In the genomic region with DNA sequence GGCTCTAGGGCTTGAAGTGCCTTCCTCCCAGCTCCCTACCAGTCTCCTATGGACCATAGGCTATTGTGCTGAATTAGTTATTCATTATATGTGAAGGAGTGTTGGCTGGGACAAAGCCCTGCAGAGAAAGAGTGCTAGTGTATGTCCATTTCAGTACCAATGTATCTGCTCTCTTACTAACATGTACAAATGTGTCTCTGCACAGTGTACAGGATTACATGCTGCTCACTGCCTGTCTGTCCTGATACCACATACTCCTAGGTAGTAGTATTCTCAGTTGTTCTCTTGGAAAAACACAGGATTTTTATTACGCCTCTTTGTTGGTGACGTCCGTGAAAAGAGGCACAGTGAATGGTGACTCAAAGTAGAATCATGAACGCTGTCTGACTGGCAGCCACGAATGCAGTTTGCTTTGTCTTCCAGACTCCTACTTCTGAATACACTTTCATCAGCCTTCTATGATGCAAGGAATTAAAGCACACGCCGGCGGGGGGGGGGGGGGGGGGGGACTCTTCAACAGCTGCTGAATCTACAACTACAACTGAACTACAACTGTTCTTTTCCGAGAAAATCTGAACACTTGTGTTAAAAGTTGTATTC, we compare ENCODE assay signal across 15 mouse cellular contexts.
DNase-seq lines count a peak whose midpoint lies in the region; ATAC-seq and TF ChIP-seq lines count a peak whose summit lies in the region.
"Had no signal": no experiment of that assay in that cellular context is flagged by ENCODE, and none has a peak within 500 bp of the region (broad histone marks: within the 10 kb centered on the region; RNA-seq: fewer than 3 reads in every experiment).

No protein-coding gene starts in this region.

- no peak for TF ChIP-seq CTCF in brain, embryonic 14.5 days (IDR thresholded peaks at IDR 0.05; ENCODE audit: borderline replicate concordance, extremely low read depth, insufficient read depth, insufficient read length)

- WGBS in midbrain, embryonic 11.5 days, result 48% methylated on average over 9 of the region's 9 CpGs
- 18% methylated on average over 9 of the region's 9 CpGs for WGBS in midbrain, embryonic 14.5 days
- WGBS in forebrain, embryonic 16.5 days, result 11% methylated on average over 8 of the region's 9 CpGs

- H3ac ChIP-seq in myocyte (ENCODE audit: control insufficient read depth, insufficient read length), result no peak overlapping the region

- DNase-seq in midbrain, embryonic 11.5 days (ENCODE audit: low spot score, missing footprints), result no peak
- no peak for DNase-seq in midbrain, embryonic 14.5 days
- DNase-seq in brain, embryonic 14.5 days (ENCODE audit: low read depth), result peak; percentile 47
- no peak for DNase-seq in right cerebral cortex, adult 2 months (ENCODE audit: low spot score in 2 of 2)
- DNase-seq: gastrocnemius, postnatal 10 days; heart, postnatal 36 days; kidney, postnatal 14 days; liver; lung, adult 2 months; thymus, adult 2 months had no signal

- no peak overlapping the region for H3K4me3 ChIP-seq in midbrain, embryonic 11.5 days (ENCODE audit: low read depth, low read length)
- H3K4me3 ChIP-seq in midbrain, embryonic 14.5 days (replicated peaks; ENCODE audit: low read depth, low read length), result no peak overlapping the region
- H3K4me3 ChIP-seq in forebrain, embryonic 16.5 days (replicated peaks; ENCODE audit: low read length), result no peak overlapping the region
- H3K4me3 ChIP-seq in myocyte, result no peak overlapping the region
- H3K4me3 ChIP-seq: heart, embryonic 12.5 days had no signal

- no peak for TF ChIP-seq POLR2A in brain, embryonic 14.5 days (IDR thresholded peaks at IDR 0.05; ENCODE audit: borderline replicate concordance, extremely low read depth, insufficient read depth, insufficient read length, poor library complexity, severe bottlenecking)
- TF ChIP-seq POLR2A in myocyte (IDR thresholded peaks at IDR 0.05; ENCODE audit: insufficient read length, low read depth), result no peak

- no peaks in the 10 kb centered on the region for H3K27me3 ChIP-seq in midbrain, embryonic 11.5 days (ENCODE audit: control insufficient read depth, insufficient read depth, low read length)
- no peaks in the 10 kb centered on the region for H3K27me3 ChIP-seq in midbrain, embryonic 14.5 days (ENCODE audit: control insufficient read depth, insufficient read depth, low read length)
- no peaks in the 10 kb centered on the region for H3K27me3 ChIP-seq in forebrain, embryonic 16.5 days (replicated peaks; ENCODE audit: control insufficient read depth, insufficient read depth, low read length)
- H3K27me3 ChIP-seq in myocyte (ENCODE audit: control insufficient read depth, insufficient read depth, insufficient read length), result no peaks in the 10 kb centered on the region
- H3K27me3 ChIP-seq: heart, embryonic 12.5 days had no signal

- ATAC-seq in midbrain, embryonic 11.5 days (ENCODE audit: low FRiP score), result peak; percentile 52; the same call in 1 of the 2 replicates
- ATAC-seq in midbrain, embryonic 14.5 days (ENCODE audit: low FRiP score, low TSS enrichment), result no peak; the same call in 1 of the 2 replicates
- peak; percentile 9; the same call in 1 of the 2 replicates for ATAC-seq in forebrain, embryonic 16.5 days
- no peak for ATAC-seq in granulocyte monocyte progenitor cell, adult 5-6 weeks (replicated peaks; ENCODE audit: poor library complexity, severe bottlenecking)
- ATAC-seq: intestine, postnatal 0 days had no signal

- H3K9ac ChIP-seq in midbrain, embryonic 11.5 days (ENCODE audit: low read length), result no peak overlapping the region
- no peak overlapping the region for H3K9ac ChIP-seq in midbrain, embryonic 14.5 days (replicated peaks; ENCODE audit: low read length)
- no peak overlapping the region for H3K9ac ChIP-seq in forebrain, embryonic 16.5 days (replicated peaks; ENCODE audit: low read depth, low read length)
- H3K9ac ChIP-seq: heart, embryonic 12.5 days had no signal

- no peak overlapping the region for H3K4me2 ChIP-seq in midbrain, embryonic 11.5 days
- no peak overlapping the region for H3K4me2 ChIP-seq in midbrain, embryonic 14.5 days (ENCODE audit: low read length)
- no peak overlapping the region for H3K4me2 ChIP-seq in forebrain, embryonic 16.5 days (ENCODE audit: low read length)
- H3K4me2 ChIP-seq in myocyte (ENCODE audit: low read depth), result peak overlapping the region; percentile 58
- H3K4me2 ChIP-seq: heart, embryonic 12.5 days had no signal

- H3K27ac ChIP-seq in midbrain, embryonic 11.5 days (ENCODE audit: low read depth, low read length), result no peak overlapping the region
- H3K27ac ChIP-seq in midbrain, embryonic 14.5 days (replicated peaks; ENCODE audit: low read depth, low read length), result no peak overlapping the region
- no peak overlapping the region for H3K27ac ChIP-seq in forebrain, embryonic 16.5 days (ENCODE audit: low read length)

- no peaks in the 10 kb centered on the region for H3K9me3 ChIP-seq in midbrain, embryonic 11.5 days (ENCODE audit: control insufficient read depth, low read length)
- no peaks in the 10 kb centered on the region for H3K9me3 ChIP-seq in midbrain, embryonic 14.5 days (ENCODE audit: control insufficient read depth, low read length)
- H3K9me3 ChIP-seq in forebrain, embryonic 16.5 days (ENCODE audit: control insufficient read depth, low read length), result no peaks in the 10 kb centered on the region
- H3K9me3 ChIP-seq: heart, embryonic 12.5 days had no signal

- H3K79me2 ChIP-seq in myocyte (ENCODE audit: control insufficient read depth, insufficient read depth), result peaks cover 46% of the 10 kb centered on the region

- H3K36me3 ChIP-seq in midbrain, embryonic 11.5 days (ENCODE audit: control insufficient read depth, insufficient read depth, low read length), result no peaks in the 10 kb centered on the region
- H3K36me3 ChIP-seq in midbrain, embryonic 14.5 days (ENCODE audit: control insufficient read depth, insufficient read depth, low read length), result no peaks in the 10 kb centered on the region
- no peaks in the 10 kb centered on the region for H3K36me3 ChIP-seq in forebrain, embryonic 16.5 days (ENCODE audit: control insufficient read depth, insufficient read depth)
- H3K36me3 ChIP-seq in myocyte (ENCODE audit: control insufficient read depth, insufficient read depth), result no peaks in the 10 kb centered on the region
- H3K36me3 ChIP-seq: heart, embryonic 12.5 days had no signal

- H3K4me1 ChIP-seq in midbrain, embryonic 11.5 days (ENCODE audit: control insufficient read depth, insufficient read depth, low read length), result peaks cover 16% of the 10 kb centered on the region
- peaks cover 34% of the 10 kb centered on the region for H3K4me1 ChIP-seq in midbrain, embryonic 14.5 days (ENCODE audit: control insufficient read depth, insufficient read depth, low read length)
- peaks cover 39% of the 10 kb centered on the region for H3K4me1 ChIP-seq in forebrain, embryonic 16.5 days (replicated peaks; ENCODE audit: control insufficient read depth, insufficient read depth, low read length)

TF ChIP-seq in myocyte, 11 proteins besides CTCF, POLR2A, EP300 and RAD21:
- TF ChIP-seq CEBPB (IDR thresholded peaks at IDR 0.05; ENCODE audit: insufficient read depth, poor library complexity, severe bottlenecking), result 0 out of 2 replicates have a peak, but pooled peaks have one; percentile 63
- no peak for TF ChIP-seq POLR2AphosphoS2 (IDR thresholded peaks at IDR 0.05; ENCODE audit: insufficient read length, low read depth)
TF ChIP-seq in myocyte: peak in this region for 1.

Comparison
In these comparisons a context has a peak if more than half of its experiments do, and no peak if none do; other contexts are left out.
1. ATAC-seq: peak in midbrain, embryonic 11.5 days (single experiment) and forebrain, embryonic 16.5 days (single experiment); none in midbrain, embryonic 14.5 days (single experiment) and granulocyte monocyte progenitor cell, adult 5-6 weeks (single experiment).